Mouse (Mus musculus) erythroblast, embryonic 14.5 days (primary cell): ENCODE measurements around the gene Fam110a. TPM values are rescaled to one million over a fixed set of nuclear protein-coding genes. Genes with fewer than 3 reads are reported as not detected.

Experiments
- H3K27me3 ChIP-seq: 2 replicates; pipeline ENCODE4 v1.6.1; 2012; ENCODE audit warnings: inconsistent platforms; ENCODE audit not compliant: control insufficient read depth
- H3K36me3 ChIP-seq: 2 replicates; pipeline ENCODE4 v1.6.1; 2012; ENCODE audit warnings: mild to moderate bottlenecking, inconsistent platforms; ENCODE audit not compliant: control insufficient read depth
- H3K4me1 ChIP-seq: 2 replicates; pipeline ENCODE4 v1.6.1; 2012; ENCODE audit warnings: inconsistent platforms; ENCODE audit not compliant: control insufficient read depth
- H3K4me3 ChIP-seq: replicated peaks from 2 replicates; pipeline ENCODE3; 2012; ENCODE audit warnings: moderate library complexity, mild to moderate bottlenecking, inconsistent platforms
- H3K9me3 ChIP-seq: 2 replicates; pipeline ENCODE4 v1.6.1; 2012; ENCODE audit warnings: low read length, inconsistent platforms, mixed read lengths; ENCODE audit not compliant: control insufficient read depth
- GATA1 ChIP-seq: IDR thresholded peaks from 2 replicates; pipeline ENCODE4 v1.6.1; 2012; ENCODE audit warnings: low read length, inconsistent platforms, mixed read lengths
- TAL1 ChIP-seq: IDR thresholded peaks from 3 replicates; pipeline ENCODE4 v1.6.1; 2012; ENCODE audit warnings: low read length, inconsistent platforms, mixed read lengths
- polyA plus RNA-seq: library from polyadenylated mRNA; stranded (reverse); fragments of >175 nt; gene quantifications from 2 replicates; pipeline ENCODE4 v1.2.3, GENCODE M21; 2012

The Fam110a gene
- polyA plus RNA-seq, 1 experiment: 4.7 TPM

DNA sequence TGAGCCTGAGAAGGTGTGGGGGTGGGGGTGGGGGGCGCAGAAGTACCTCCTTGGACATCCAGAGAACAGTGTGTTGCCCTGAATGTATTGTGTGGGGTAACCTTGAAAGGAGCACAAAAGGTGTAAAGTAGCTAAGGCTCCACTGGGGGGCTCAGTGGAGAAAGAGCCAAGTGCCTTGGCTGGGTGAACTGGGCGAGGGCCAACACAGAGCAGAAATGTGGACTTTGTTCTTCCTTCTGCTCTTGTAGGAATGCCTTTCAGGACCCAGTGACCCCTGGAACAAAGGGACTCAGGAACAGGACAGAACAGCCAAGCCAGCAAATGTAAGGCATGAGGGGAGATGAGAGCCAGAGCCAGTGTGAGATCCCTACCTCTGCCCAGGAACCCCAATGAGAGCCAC is 31.7 kb upstream of the Fam110a start:
- Histone ChIP-seq H3K27me3 (no peaks in the 10 kb centered on the region), H3K4me1 (no peaks in the 10 kb centered on the region), H3K36me3 (no peaks in the 10 kb centered on the region), H3K4me3 (no peak overlapping the region), H3K9me3 (no peaks in the 10 kb centered on the region)
- TF ChIP-seq TAL1 (no peak), GATA1 (no peak)

DNA sequence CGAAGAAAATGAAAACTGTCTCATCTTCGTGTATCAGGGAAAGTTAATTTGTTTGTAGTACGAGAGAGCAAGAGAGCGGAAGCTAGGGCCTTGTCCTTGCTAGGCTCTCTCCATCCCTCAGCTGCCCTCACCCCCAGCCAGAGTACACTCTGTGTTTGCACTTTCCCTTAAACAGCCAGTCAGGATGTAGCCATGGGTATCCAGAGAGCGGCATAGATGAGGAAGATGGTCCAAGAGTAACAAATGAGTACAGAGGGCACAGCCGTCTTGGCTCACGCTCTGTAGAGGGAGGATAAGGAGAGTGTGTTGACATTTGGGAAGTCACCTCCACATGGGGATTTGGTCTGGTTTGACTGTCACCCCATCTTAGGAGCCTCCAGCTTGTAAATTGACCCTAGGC is 30.6 kb upstream of the Fam110a start:
- Histone ChIP-seq H3K36me3 (no peaks in the 10 kb centered on the region), H3K4me1 (no peaks in the 10 kb centered on the region), H3K9me3 (no peaks in the 10 kb centered on the region), H3K4me3 (no peak overlapping the region), H3K27me3 (no peaks in the 10 kb centered on the region)
- no peak for TF ChIP-seq TAL1
- no peak for TF ChIP-seq GATA1

DNA sequence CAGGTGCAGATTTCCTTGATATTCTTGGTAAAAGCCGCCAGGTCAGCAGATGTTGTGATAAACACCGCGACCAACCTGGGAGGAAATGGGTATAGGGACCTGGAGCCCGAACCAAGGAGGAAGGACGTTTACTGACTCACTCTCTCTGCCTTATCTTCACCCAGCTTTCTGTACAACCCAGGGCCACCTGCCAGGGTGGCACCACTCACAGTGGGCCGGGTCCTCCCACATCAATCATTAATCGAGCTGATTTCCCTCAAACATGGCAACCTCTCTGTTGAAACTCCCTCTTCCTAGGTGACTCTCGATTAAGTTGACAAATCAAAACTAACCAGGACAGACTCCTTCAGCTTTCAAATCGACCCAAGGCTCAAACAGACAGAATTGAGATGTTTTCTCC is 30.2 kb upstream of the Fam110a start:
- TF ChIP-seq GATA1 (no peak), TAL1 (no peak)
- Histone ChIP-seq H3K4me1 (no peaks in the 10 kb centered on the region), H3K27me3 (no peaks in the 10 kb centered on the region), H3K9me3 (no peaks in the 10 kb centered on the region), H3K4me3 (no peak overlapping the region), H3K36me3 (no peaks in the 10 kb centered on the region)

- Histone ChIP-seq H3K4me3 (no peak overlapping the region), H3K36me3 (no peaks in the 10 kb centered on the region), H3K4me1 (no peaks in the 10 kb centered on the region), H3K9me3 (no peaks in the 10 kb centered on the region), H3K27me3 (no peaks in the 10 kb centered on the region)
- no peak for TF ChIP-seq TAL1
- no peak for TF ChIP-seq GATA1
Measured at GRCm38 (mm10) chr2:152009061-152009779, 29.2 kb upstream of the Fam110a start.

GRCm38 (mm10) chr2:152007783-152008182 is 27.8 kb upstream of the Fam110a start:
- no peaks in the 10 kb centered on the region for H3K9me3 ChIP-seq
- no peaks in the 10 kb centered on the region for H3K4me1 ChIP-seq
- H3K4me3 ChIP-seq: no peak overlapping the region
- TF ChIP-seq GATA1 (no peak), TAL1 (no peak)
- H3K36me3 ChIP-seq: no peaks in the 10 kb centered on the region
- no peaks in the 10 kb centered on the region for H3K27me3 ChIP-seq

- Histone ChIP-seq H3K9me3 (no peaks in the 10 kb centered on the region), H3K4me3 (no peak overlapping the region), H3K27me3 (peaks cover 10% of the 10 kb centered on the region), H3K36me3 (no peaks in the 10 kb centered on the region), H3K4me1 (peaks cover 28% of the 10 kb centered on the region)
- TF ChIP-seq TAL1 (no peak), GATA1 (no peak)
Measured at GRCm38 (mm10) chr2:152002529-152002928, 22.5 kb upstream of the Fam110a start.

- Histone ChIP-seq H3K36me3 (no peaks in the 10 kb centered on the region), H3K27me3 (peaks cover 10% of the 10 kb centered on the region), H3K4me3 (no peak overlapping the region), H3K4me1 (peaks cover 40% of the 10 kb centered on the region), H3K9me3 (no peaks in the 10 kb centered on the region)
- TF ChIP-seq GATA1 (no peak), TAL1 (no peak)
Measured at GRCm38 (mm10) chr2:152000735-152001134, 20.7 kb upstream of the Fam110a start.

- no peaks in the 10 kb centered on the region for H3K9me3 ChIP-seq
Measured at GRCm38 (mm10) chr2:152000291-152000679, 20.3 kb upstream of the Fam110a start.

GRCm38 (mm10) chr2:151999669-152000290 is 19.8 kb upstream of the Fam110a start:
- Histone ChIP-seq H3K4me1 (peaks cover 45% of the 10 kb centered on the region), H3K4me3 (no peak overlapping the region), H3K27me3 (peaks cover 15% of the 10 kb centered on the region), H3K36me3 (no peaks in the 10 kb centered on the region), H3K9me3 (no peaks in the 10 kb centered on the region)
- TF ChIP-seq TAL1 (no peak), GATA1 (no peak)

More at GRCm38 (mm10) chr2:152000291-152000679, 20.3 kb upstream of the Fam110a start:
- TF ChIP-seq GATA1 (no peak), TAL1 (no peak)
- no peaks in the 10 kb centered on the region for H3K36me3 ChIP-seq
- peaks cover 10% of the 10 kb centered on the region for H3K27me3 ChIP-seq
- H3K4me1 ChIP-seq: peaks cover 40% of the 10 kb centered on the region
- no peak overlapping the region for H3K4me3 ChIP-seq

DNA sequence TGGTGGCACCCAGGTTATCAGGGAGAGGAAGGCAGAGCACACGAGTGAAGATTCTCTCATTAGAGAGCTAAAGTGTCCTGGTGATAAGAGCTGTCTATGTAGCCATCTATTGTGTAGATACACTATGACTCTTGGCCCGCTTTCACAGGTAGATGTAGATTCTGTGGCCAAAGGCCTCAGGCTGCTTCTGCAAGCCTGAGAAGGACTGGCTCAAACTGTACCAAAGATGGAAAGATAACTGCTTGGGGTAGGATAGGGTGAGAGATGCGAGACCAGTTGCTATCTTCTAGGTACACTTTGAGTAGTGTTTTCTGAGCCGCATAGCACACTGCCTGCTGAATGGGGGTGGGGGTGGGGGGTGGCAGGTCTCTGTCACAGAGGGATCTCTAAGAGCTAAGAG is 18.9 kb upstream of the Fam110a start:
- Histone ChIP-seq H3K27me3 (peaks cover 24% of the 10 kb centered on the region), H3K4me3 (no peak overlapping the region), H3K36me3 (no peaks in the 10 kb centered on the region), H3K9me3 (no peaks in the 10 kb centered on the region), H3K4me1 (peaks cover 50% of the 10 kb centered on the region)
- TF ChIP-seq GATA1: no peak
- TF ChIP-seq TAL1: no peak
